Mouse (Mus musculus): ENCODE measurements around the gene Calcoco1. TPM values are rescaled to one million over a fixed set of nuclear protein-coding genes. Genes with fewer than 3 reads are reported as not detected.

Calcoco1 gene
- polyA plus RNA-seq, 1 experiment from 2014 or later = 33.1 TPM

GRCm38 (mm10) chr15:102733759-102734531 is 12.0 kb upstream of the Calcoco1 start:
- no peak for ATAC-seq (ENCODE audit: low FRiP score)
- Histone ChIP-seq H3K4me2 (replicated peaks) (no peak overlapping the region), H3K27ac (peak overlapping the region; percentile 75), H3K9ac (peak overlapping the region; percentile 25; the same call in 1 of the 2 replicates), H3K36me3 (replicated peaks; ENCODE audit: control insufficient read depth, insufficient read depth) (no peaks in the 10 kb centered on the region), H3K4me1 (replicated peaks; ENCODE audit: control insufficient read depth, insufficient read depth, low read length) (peaks cover 27% of the 10 kb centered on the region), H3K4me3 (replicated peaks; ENCODE audit: low read length) (no peak overlapping the region), H3K9me3 (ENCODE audit: control insufficient read depth, low read length) (no peaks in the 10 kb centered on the region), H3K27me3 (ENCODE audit: control insufficient read depth, insufficient read depth, low read length) (no peaks in the 10 kb centered on the region)
- WGBS = 75% methylated on average over 28 of the region's 28 CpGs
- no peak for DNase-seq (ENCODE audit: low spot score)

- Histone ChIP-seq H3K4me1 (replicated peaks; ENCODE audit: control insufficient read depth, insufficient read depth, low read length) (peaks cover 27% of the 10 kb centered on the region), H3K27me3 (ENCODE audit: control insufficient read depth, insufficient read depth, low read length) (no peaks in the 10 kb centered on the region), H3K9ac (no peak overlapping the region), H3K4me3 (replicated peaks; ENCODE audit: low read length) (no peak overlapping the region), H3K4me2 (replicated peaks) (no peak overlapping the region), H3K27ac (peak overlapping the region; percentile 75; the same call in 1 of the 2 replicates), H3K9me3 (ENCODE audit: control insufficient read depth, low read length) (no peaks in the 10 kb centered on the region), H3K36me3 (replicated peaks; ENCODE audit: control insufficient read depth, insufficient read depth) (no peaks in the 10 kb centered on the region)
- WGBS = 59% methylated on average over 5 of the region's 5 CpGs
- ATAC-seq (ENCODE audit: low FRiP score) = 0 out of 2 replicates have a peak, but pooled peaks have one; percentile 26
- DNase-seq (ENCODE audit: low spot score) = no peak
These were observed 11.3 kb upstream of the Calcoco1 start for GRCm38 (mm10) chr15:102733233-102733632.

- Histone ChIP-seq H3K36me3 (replicated peaks; ENCODE audit: control insufficient read depth, insufficient read depth) (no peaks in the 10 kb centered on the region), H3K9me3 (ENCODE audit: control insufficient read depth, low read length) (no peaks in the 10 kb centered on the region), H3K27ac (peak overlapping the region; percentile 41), H3K4me3 (replicated peaks; ENCODE audit: low read length) (no peak overlapping the region), H3K9ac (no peak overlapping the region; the same call in 1 of the 2 replicates), H3K4me2 (replicated peaks) (no peak overlapping the region), H3K4me1 (replicated peaks; ENCODE audit: control insufficient read depth, insufficient read depth, low read length) (peaks cover 27% of the 10 kb centered on the region), H3K27me3 (ENCODE audit: control insufficient read depth, insufficient read depth, low read length) (no peaks in the 10 kb centered on the region)
- no peak for DNase-seq (ENCODE audit: low spot score)
- WGBS = 83% methylated on average over 6 of the region's 6 CpGs
- no peak for ATAC-seq (ENCODE audit: low FRiP score)
These were observed 10.4 kb upstream of the Calcoco1 start for GRCm38 (mm10) chr15:102732406-102732805.

- Histone ChIP-seq H3K27ac (no peak overlapping the region), H3K36me3 (replicated peaks; ENCODE audit: control insufficient read depth, insufficient read depth) (no peaks in the 10 kb centered on the region), H3K4me1 (replicated peaks; ENCODE audit: control insufficient read depth, insufficient read depth, low read length) (no peaks in the 10 kb centered on the region), H3K9me3 (ENCODE audit: control insufficient read depth, low read length) (no peaks in the 10 kb centered on the region), H3K4me2 (replicated peaks) (no peak overlapping the region), H3K27me3 (ENCODE audit: control insufficient read depth, insufficient read depth, low read length) (no peaks in the 10 kb centered on the region), H3K4me3 (replicated peaks; ENCODE audit: low read length) (no peak overlapping the region), H3K9ac (no peak overlapping the region)
- no peak for DNase-seq (ENCODE audit: low spot score)
- no peak for ATAC-seq (ENCODE audit: low FRiP score)
- 64% methylated on average over 2 of the region's 2 CpGs for WGBS
These were observed 6.0 kb upstream of the Calcoco1 start for GRCm38 (mm10) chr15:102727951-102728350.

GRCm38 (mm10) chr15:102723358-102724135 is 1.6 kb upstream of the Calcoco1 start:
- H3K4me1 ChIP-seq (replicated peaks; ENCODE audit: control insufficient read depth, insufficient read depth, low read length) = peaks cover 8% of the 10 kb centered on the region; the same call in 1 of the 2 replicates
- no peak overlapping the region for H3K4me3 ChIP-seq (replicated peaks; ENCODE audit: low read length)
- ATAC-seq (ENCODE audit: low FRiP score) (no peak), DNase-seq (ENCODE audit: low spot score) (no peak)
- H3K9ac ChIP-seq = no peak overlapping the region
- peaks cover 3% of the 10 kb centered on the region; the same call in 1 of the 2 replicates for H3K36me3 ChIP-seq (replicated peaks; ENCODE audit: control insufficient read depth, insufficient read depth)
- H3K27me3 ChIP-seq (ENCODE audit: control insufficient read depth, insufficient read depth, low read length) = no peaks in the 10 kb centered on the region
- no peak overlapping the region for H3K27ac ChIP-seq
- H3K4me2 ChIP-seq (replicated peaks) = no peak overlapping the region
- 85% methylated on average over 10 of the region's 10 CpGs for WGBS
- H3K9me3 ChIP-seq (ENCODE audit: control insufficient read depth, low read length) = no peaks in the 10 kb centered on the region

- no peaks in the 10 kb centered on the region for H3K27me3 ChIP-seq (ENCODE audit: control insufficient read depth, insufficient read depth, low read length)
- no peak for DNase-seq (ENCODE audit: low spot score)
- no peak overlapping the region for H3K9ac ChIP-seq
- H3K4me1 ChIP-seq (replicated peaks; ENCODE audit: control insufficient read depth, insufficient read depth, low read length) = peaks cover 8% of the 10 kb centered on the region; the same call in 1 of the 2 replicates
- H3K4me2 ChIP-seq (replicated peaks) = peak overlapping the region; percentile 51
- H3K4me3 ChIP-seq (replicated peaks; ENCODE audit: low read length) = peak overlapping the region; percentile 51
- H3K9me3 ChIP-seq (ENCODE audit: control insufficient read depth, low read length) = no peaks in the 10 kb centered on the region
- H3K27ac ChIP-seq = 0 out of 2 replicates have a peak overlapping the region, but pooled peaks have one; percentile 29
- 54% methylated on average over 4 of the region's 4 CpGs for WGBS
- H3K36me3 ChIP-seq (replicated peaks; ENCODE audit: control insufficient read depth, insufficient read depth) = peaks cover 14% of the 10 kb centered on the region
- no peak; the same call in 1 of the 2 replicates for ATAC-seq (ENCODE audit: low FRiP score)
These were observed 538 bp upstream of the Calcoco1 start for GRCm38 (mm10) chr15:102722500-102722931.

GRCm38 (mm10) chr15:102721016-102721898 is 721 bp downstream of the Calcoco1 start:
- 21% methylated on average over 14 of the region's 14 CpGs for WGBS
- Histone ChIP-seq H3K4me1 (replicated peaks; ENCODE audit: control insufficient read depth, insufficient read depth, low read length) (peaks cover 8% of the 10 kb centered on the region; the same call in 1 of the 2 replicates), H3K4me2 (replicated peaks) (peak overlapping the region; percentile 68), H3K4me3 (replicated peaks; ENCODE audit: low read length) (peak overlapping the region; percentile 51), H3K27me3 (ENCODE audit: control insufficient read depth, insufficient read depth, low read length) (no peaks in the 10 kb centered on the region), H3K27ac (no peak overlapping the region), H3K9ac (peak overlapping the region; percentile 61), H3K36me3 (replicated peaks; ENCODE audit: control insufficient read depth, insufficient read depth) (peaks cover 26% of the 10 kb centered on the region), H3K9me3 (ENCODE audit: control insufficient read depth, low read length) (no peaks in the 10 kb centered on the region)
- ATAC-seq (ENCODE audit: low FRiP score) = 0 out of 2 replicates have a peak, but pooled peaks have one; percentile 46
- no peak for DNase-seq (ENCODE audit: low spot score)

GRCm38 (mm10) chr15:102716132-102716531 is 5.8 kb downstream of the Calcoco1 start:
- no peaks in the 10 kb centered on the region for H3K27me3 ChIP-seq (ENCODE audit: control insufficient read depth, insufficient read depth, low read length)
- ATAC-seq (ENCODE audit: low FRiP score) (no peak), DNase-seq (ENCODE audit: low spot score) (no peak)
- no peak overlapping the region for H3K4me2 ChIP-seq (replicated peaks)
- H3K9ac ChIP-seq = no peak overlapping the region
- H3K4me3 ChIP-seq (replicated peaks; ENCODE audit: low read length) = no peak overlapping the region
- WGBS = 71% methylated on average over 12 of the region's 12 CpGs
- no peaks in the 10 kb centered on the region for H3K9me3 ChIP-seq (ENCODE audit: control insufficient read depth, low read length)
- peaks cover 78% of the 10 kb centered on the region for H3K36me3 ChIP-seq (replicated peaks; ENCODE audit: control insufficient read depth, insufficient read depth)
- no peak overlapping the region for H3K27ac ChIP-seq
- H3K4me1 ChIP-seq (replicated peaks; ENCODE audit: control insufficient read depth, insufficient read depth, low read length) = peaks cover 6% of the 10 kb centered on the region; the same call in 1 of the 2 replicates
